Mouse (Mus musculus): ENCODE measurements around the gene Mmp15.

- TF ChIP-seq POLR2A (IDR thresholded peaks at IDR 0.05; ENCODE audit: insufficient read depth, low read depth, low read length) (no peak; the same call in 1 of the 2 replicates), CTCF (IDR thresholded peaks at IDR 0.05) (no peak)
These were observed 22.4 kb downstream of the Mmp15 start for GRCm38 (mm10) chr8:95374429-95374828.
